Mouse (Mus musculus) ES-CJ7 (cell line): Measurements from ENCODE around the gene Nap1l4.

Experiments
- DNase-seq: peaks from one replicate; pipeline ENCODE4 v3.0.0; 2011; ENCODE audit warnings: low read depth, low spot score

Nap1l4 gene

GRCm38 (mm10) chr7:143519333-143519732 lies 29.6 kb downstream of the Nap1l4 start:
- DNase-seq: no peak

- DNase-seq: no peak
These were observed 34.5 kb downstream of the Nap1l4 start for GRCm38 (mm10) chr7:143514416-143514768.

GRCm38 (mm10) chr7:143513763-143514415 lies 35.0 kb downstream of the Nap1l4 start:
- no peak for DNase-seq

- DNase-seq: no peak
These were observed 37.6 kb downstream of the Nap1l4 start for GRCm38 (mm10) chr7:143511335-143511712.

- no peak for DNase-seq
These were observed 38.1 kb downstream of the Nap1l4 start for GRCm38 (mm10) chr7:143510593-143511334.

DNA sequence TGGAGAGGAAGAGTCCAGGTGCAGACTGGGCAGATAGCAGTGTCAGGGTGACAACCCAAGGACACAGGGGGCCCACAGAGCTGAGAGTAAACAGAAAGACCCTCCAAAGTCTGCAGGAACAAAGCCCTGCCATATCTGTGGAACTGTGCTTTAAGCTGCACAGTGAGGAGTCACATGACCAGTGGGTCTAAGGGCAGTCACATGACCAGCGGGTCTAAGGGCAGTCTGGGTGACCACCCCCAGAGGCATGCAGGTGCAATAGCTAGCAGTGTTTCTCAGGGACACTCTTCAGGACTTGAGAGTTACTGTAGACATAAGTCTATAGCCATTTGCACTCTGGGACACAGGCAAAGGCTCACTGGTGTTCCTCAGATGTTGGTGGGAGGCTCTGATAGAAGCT lies 39.3 kb downstream of the Nap1l4 start:
- no peak for DNase-seq

DNA sequence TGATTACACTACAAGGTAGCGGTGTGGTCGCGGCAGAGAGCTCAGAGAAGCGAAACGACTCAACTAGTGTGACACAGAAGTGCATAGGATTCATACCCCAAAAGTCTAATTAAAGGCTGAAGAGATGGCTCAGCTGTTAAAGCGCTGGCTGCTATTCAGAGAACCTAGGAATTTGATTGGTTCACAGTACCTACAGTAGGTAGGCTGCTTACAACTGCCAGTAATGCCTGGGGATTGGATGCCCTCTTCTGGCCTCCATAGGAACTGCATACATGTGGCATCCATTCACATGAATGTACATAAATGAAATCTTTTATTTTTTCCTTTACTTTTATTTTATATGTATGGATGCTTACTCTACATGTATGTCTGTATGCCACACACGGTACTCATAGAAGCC lies 42.2 kb downstream of the Nap1l4 start:
- peak; percentile 87 for DNase-seq

GRCm38 (mm10) chr7:143506271-143506670 lies 42.6 kb downstream of the Nap1l4 start:
- DNase-seq: peak; percentile 79

- DNase-seq: peak; percentile 95
These were observed 43.1 kb downstream of the Nap1l4 start for GRCm38 (mm10) chr7:143505823-143506222.

- peak; percentile 67 for DNase-seq
These were observed 43.5 kb downstream of the Nap1l4 start for GRCm38 (mm10) chr7:143505411-143505810.

- no peak for DNase-seq
These were observed 45.0 kb downstream of the Nap1l4 start for GRCm38 (mm10) chr7:143503926-143504325.

DNA sequence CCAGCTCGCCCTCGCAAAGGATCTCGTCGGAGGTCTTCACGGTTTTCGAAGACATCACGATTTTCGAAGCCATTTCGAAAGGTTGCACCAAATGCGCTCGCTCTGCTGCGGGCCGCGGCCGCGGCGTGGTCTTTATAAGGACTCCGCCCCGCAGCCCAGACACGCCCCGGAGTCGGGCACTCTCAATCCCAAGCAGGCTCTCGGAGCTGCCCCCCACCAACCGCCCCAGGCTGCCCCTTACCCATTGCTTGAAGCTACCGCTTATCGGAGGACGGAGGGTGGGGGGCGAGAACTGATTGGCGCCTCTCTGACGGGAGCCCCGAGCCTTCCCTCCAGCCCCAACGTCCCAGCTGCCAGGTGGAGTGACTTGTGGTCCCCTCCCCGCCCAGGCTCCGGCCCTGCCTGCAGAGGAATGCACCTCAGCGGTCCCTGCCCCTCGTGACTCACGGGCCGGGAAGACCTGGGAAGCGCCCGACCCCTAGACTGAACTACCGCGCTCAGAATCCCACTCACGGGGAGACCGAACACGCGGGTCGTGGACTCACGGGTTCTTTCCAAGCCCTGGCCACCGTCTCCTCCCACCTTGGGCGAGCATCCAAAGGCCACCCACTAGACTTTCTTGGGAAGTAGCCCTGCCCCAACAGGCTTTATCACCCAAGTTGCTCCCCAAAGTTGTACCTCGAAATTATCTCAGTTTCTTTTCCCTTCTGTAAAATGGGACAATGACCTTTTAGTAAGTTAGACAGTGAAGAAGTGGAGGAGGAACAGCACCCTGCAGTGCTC lies 46.3 kb downstream of the Nap1l4 start, which contains the start of gene Phlda2:
TSS of gene Phlda2 (minus strand) at position 733 of the 783 bp plus-strand sequence.
- peak; percentile 72 for DNase-seq

DNA sequence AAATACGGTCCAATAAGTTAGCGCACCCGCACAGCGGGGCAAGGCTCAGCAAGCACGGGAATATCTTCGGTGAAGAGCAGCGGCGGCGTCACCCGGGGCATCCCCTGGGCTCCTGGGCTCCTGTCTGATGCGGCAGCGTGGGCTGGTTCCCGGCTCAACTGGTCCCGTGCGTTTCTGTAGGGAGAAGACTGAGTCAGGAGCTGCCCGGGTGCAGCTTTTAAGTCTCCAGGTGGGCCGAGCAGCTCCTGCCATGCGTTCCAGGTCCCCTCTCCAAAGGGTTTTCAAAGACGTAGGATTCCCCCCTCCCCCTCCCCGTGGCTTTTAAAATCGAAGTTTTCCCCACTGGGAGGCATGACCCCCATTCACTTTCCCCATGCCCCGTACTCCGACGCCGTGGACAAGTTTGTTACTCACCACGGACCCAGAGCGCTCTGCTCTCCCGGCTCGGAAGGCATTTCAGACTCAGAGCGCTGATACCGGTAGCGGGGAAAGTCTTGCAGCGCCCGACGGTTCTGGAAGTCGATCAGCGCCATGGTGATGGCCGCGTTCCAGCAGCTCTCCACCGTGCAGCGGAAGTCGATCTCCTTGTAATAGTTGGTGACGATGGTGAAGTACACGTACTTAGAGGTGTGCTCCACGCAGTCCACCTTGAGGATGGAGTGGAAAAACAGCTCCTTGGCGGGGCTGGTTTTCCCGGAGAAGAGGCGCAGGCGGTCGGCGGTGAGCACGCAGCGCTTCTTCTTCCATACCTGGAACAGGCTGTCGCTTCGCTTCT lies 47.1 kb downstream of the Nap1l4 start:
- peak; percentile 39 for DNase-seq

DNA sequence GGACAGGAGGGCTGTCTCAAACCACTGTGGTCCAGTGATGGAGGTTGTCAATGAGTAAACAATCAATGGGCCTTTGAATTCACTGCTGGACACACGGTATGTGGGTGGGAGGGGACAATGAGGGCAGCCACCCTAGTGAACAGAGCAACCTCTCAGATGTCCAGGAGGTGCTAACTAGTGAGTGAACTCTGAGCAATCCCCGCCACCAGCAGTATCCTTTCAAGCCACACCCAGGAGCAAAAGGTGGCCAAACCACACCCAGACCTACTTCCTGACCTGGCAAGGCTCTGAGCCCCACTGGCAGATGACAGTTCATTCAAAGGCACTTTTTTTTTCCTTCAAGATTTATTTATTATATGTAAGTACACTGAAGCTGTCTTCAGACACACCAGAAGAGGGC lies 48.0 kb downstream of the Nap1l4 start:
- no peak for DNase-seq

DNA sequence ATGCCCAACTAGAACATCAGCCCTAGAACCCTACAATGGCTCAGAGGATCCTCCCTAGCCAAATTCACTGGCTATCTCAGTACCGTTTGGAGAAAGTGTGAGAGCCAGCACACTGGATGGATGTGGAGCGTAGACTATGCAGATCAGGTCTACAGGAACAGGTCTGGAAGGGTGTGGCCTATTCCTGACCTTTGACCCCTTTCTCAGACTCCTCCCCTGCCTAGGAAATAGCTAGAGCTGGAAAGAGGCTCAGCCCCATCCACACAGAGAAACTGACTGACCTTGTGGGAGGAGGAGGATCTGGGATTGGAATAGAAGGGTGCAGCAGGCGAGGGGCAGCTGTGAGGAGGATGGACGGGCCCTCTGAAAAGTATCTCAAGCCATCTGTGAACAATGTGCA lies 50.3 kb downstream of the Nap1l4 start:
- DNase-seq: peak; percentile 77

DNA sequence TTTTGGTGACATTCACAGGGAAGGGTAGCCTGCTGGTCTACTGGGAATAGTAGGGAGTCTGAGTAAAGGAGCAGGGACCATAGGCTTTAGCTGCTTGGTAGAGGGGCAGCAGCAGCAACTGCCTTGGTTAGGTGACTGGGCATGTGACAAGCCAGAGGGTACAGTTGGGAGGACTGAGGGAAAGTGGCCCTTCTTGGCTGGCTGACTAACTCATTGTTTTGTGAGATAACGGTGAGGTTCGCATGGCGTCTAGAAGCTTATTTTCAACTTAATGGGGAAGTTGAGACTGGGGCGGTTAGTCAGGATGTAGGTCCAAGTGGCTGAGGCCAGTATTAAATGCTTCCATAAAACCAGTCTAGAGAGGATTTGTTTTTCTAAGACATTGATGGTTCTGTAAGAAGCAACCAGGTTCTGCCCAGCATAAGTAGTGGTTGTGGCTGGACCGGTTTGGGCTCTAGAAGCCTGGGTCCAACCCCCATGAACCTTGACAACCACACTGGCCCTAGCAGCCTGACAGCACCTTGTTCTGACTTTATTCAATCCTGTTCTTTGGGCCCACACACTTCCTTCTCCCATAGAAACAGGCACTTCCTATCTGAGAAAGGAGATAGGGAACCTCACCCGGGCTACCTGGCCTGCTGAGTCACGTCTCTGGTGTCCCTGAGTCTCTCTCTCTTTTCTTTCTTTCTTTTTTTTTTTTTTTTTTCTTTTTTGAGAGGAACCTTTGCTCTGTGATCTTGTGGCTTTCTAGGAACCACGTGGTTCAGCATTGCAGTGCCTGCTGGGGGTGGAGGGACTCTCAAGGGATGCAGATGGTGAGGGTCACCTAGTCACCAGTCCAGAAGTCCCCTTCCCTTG lies 53.6 kb downstream of the Nap1l4 start:
- DNase-seq: no peak

DNA sequence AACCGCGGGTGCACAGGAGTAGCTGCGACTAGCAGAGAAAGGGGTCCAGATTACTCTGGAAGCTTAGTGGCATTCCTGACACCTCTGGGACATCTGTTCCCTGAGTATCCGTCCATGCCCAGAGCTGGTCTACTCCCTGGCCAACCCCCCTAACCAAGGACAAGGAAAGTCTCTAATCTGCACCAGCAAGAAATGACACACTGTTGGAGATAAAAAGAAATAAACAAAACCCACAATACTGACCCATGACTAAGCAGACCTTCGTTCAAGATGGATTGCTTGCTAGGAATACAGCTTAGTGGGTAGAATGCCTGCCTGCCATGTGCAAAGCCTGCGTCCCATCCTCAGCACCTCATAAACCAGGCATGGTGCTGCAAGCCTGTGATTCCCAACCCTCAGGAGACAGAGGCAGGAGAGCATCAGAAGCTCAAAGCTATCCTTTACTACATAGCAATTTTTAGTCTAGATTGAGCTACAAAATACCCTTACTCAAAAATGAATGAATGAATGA lies 55.2 kb downstream of the Nap1l4 start:
- DNase-seq: no peak

GRCm38 (mm10) chr7:143489735-143490134 lies 59.2 kb downstream of the Nap1l4 start:
- no peak for DNase-seq

- DNase-seq: peak; percentile 53
These were observed 66.4 kb downstream of the Nap1l4 start for GRCm38 (mm10) chr7:143482541-143482940.

- no peak for DNase-seq
These were observed 67.0 kb downstream of the Nap1l4 start for GRCm38 (mm10) chr7:143481806-143482387.
